Mouse (Mus musculus) ES-Bruce4 (cell line): ENCODE measurements around the gene Cgnl1.

ENCODE experiments used
- CTCF ChIP-seq: IDR thresholded peaks from one replicate; pipeline ENCODE4 v1.8.1; 2011; ENCODE audit warnings: low read depth, low read length
- EP300 ChIP-seq: IDR thresholded peaks from 2 replicates; pipeline ENCODE4 v1.6.1; 2011; ENCODE audit warnings: low read depth, low read length; ENCODE audit not compliant: insufficient read depth
- POLR2A ChIP-seq: IDR thresholded peaks from one replicate; pipeline ENCODE4 v1.8.1; 2011; ENCODE audit warnings: low read length; ENCODE audit not compliant: insufficient read depth

GRCm38 (mm10) chr9:71665493-71665892 is 105.9 kb downstream of the Cgnl1 start:
- TF ChIP-seq CTCF (no peak), POLR2A (no peak), EP300 (no peak)
